Mouse (Mus musculus): ENCODE data around the gene Dab2ip. TPM values are rescaled to one million over a fixed set of nuclear protein-coding genes. Genes with fewer than 3 reads are reported as not detected.

The Dab2ip gene
- total and polyA plus RNA-seq, 3 experiments: 4.0 to 9.9 TPM; not detected in 1

- no peaks in the 10 kb centered on the region for H3K9me3 ChIP-seq (replicated peaks; ENCODE audit: insufficient read depth, low read length)
- peak; percentile 59 for TF ChIP-seq ZC3H11A (IDR thresholded peaks at IDR 0.05; ENCODE audit: low read depth, low read length)
- TF ChIP-seq UBTF (IDR thresholded peaks at IDR 0.05; ENCODE audit: borderline replicate concordance, insufficient read depth, low read depth, low read length): no peak
- TF ChIP-seq SMC3 (IDR thresholded peaks at IDR 0.05; ENCODE audit: low read depth, low read length): peak; percentile 58
- peak in 2 of 3 experiments; percentile 44 to 52 for TF ChIP-seq CTCF (IDR thresholded peaks at IDR 0.05 in 2 of 3, conservative IDR thresholded peaks at IDR 0.05 in 1 of 3; ENCODE audit: control insufficient read depth in 1 of 3, insufficient read depth in 1 of 3, low read depth in 2 of 3, low read length in 3 of 3, poor library complexity in 1 of 3, severe bottlenecking in 1 of 3)
- TF ChIP-seq TBP (IDR thresholded peaks at IDR 0.05; ENCODE audit: low read depth, low read length): no peak
- peak; percentile 56 for TF ChIP-seq RAD21 (IDR thresholded peaks at IDR 0.05; ENCODE audit: low read depth, low read length)
- TF ChIP-seq GABPA (IDR thresholded peaks at IDR 0.05; ENCODE audit: low read depth, low read length): no peak
- H3K9ac ChIP-seq (ENCODE audit: control insufficient read depth, low read depth, low read length, poor library complexity, severe bottlenecking): no peak overlapping the region
Observed at GRCm38 (mm10) chr2:35633392-35633791, 75.3 kb downstream of the Dab2ip start.

GRCm38 (mm10) chr2:35634963-35635362 lies 76.9 kb downstream of the Dab2ip start:
- no peaks in the 10 kb centered on the region for H3K36me3 ChIP-seq (ENCODE audit: control insufficient read depth in 1 of 2, insufficient read depth in 2 of 2, low read length in 2 of 2)
- H3K9me3 ChIP-seq (replicated peaks; ENCODE audit: insufficient read depth, low read length): no peaks in the 10 kb centered on the region
- no peak overlapping the region for H3K4me3 ChIP-seq (ENCODE audit: control insufficient read depth in 1 of 2, insufficient read depth in 1 of 2, low read depth in 2 of 2, low read length in 2 of 2)
- DNase-seq (ENCODE audit: low read depth, low spot score): no peak
- H3K27ac ChIP-seq (ENCODE audit: control insufficient read depth, low read depth, low read length): no peak overlapping the region
- H3K27me3 ChIP-seq (ENCODE audit: control insufficient read depth in 1 of 2, insufficient read depth in 2 of 2, low read length in 2 of 2): no peaks in the 10 kb centered on the region; a peak in 2 of 4 replicates
- H3K4me1 ChIP-seq (ENCODE audit: control insufficient read depth in 1 of 2, insufficient read depth in 2 of 2, low read length in 2 of 2): no peaks in the 10 kb centered on the region
- TF ChIP-seq CHD1 (IDR thresholded peaks at IDR 0.05; ENCODE audit: low read depth, low read length) (no peak), ZMIZ1 (IDR thresholded peaks at IDR 0.05; ENCODE audit: low read depth, low read length) (no peak), NELFE (IDR thresholded peaks at IDR 0.05; ENCODE audit: low read depth, low read length) (no peak), MXI1 (IDR thresholded peaks at IDR 0.05; ENCODE audit: low read depth, low read length) (no peak), SMC3 (IDR thresholded peaks at IDR 0.05; ENCODE audit: low read depth, low read length) (no peak), MYB (IDR thresholded peaks at IDR 0.05; ENCODE audit: low read depth, low read length) (no peak), TCF12 (IDR thresholded peaks at IDR 0.05; ENCODE audit: low read depth, low read length) (no peak), MAZ (IDR thresholded peaks at IDR 0.05; ENCODE audit: low read depth, low read length) (no peak), POLR2AphosphoS2 (IDR thresholded peaks at IDR 0.05; ENCODE audit: low read length) (no peak), JUND (IDR thresholded peaks at IDR 0.05; ENCODE audit: low read depth, low read length) (no peak), E2F4 (IDR thresholded peaks at IDR 0.05; ENCODE audit: borderline replicate concordance, low read depth, low read length) (no peak), SIN3A (IDR thresholded peaks at IDR 0.05; ENCODE audit: low read length) (no peak), ETS1 (IDR thresholded peaks at IDR 0.05; ENCODE audit: low read depth, low read length) (no peak), USF1 (IDR thresholded peaks at IDR 0.05; ENCODE audit: low read depth, low read length) (no peak)
- no peaks in the 10 kb centered on the region; the same call in 1 of the 2 replicates for H3K79me2 ChIP-seq (ENCODE audit: control insufficient read depth, insufficient read depth, low read length, poor library complexity)
- no peak overlapping the region for H3K9ac ChIP-seq (ENCODE audit: control insufficient read depth, low read depth, low read length, poor library complexity, severe bottlenecking)

More at GRCm38 (mm10) chr2:35633392-35633791, 75.3 kb downstream of the Dab2ip start:
- DNase-seq (ENCODE audit: low read depth, low spot score): peak; percentile 29
- Histone ChIP-seq H3K79me2 (ENCODE audit: control insufficient read depth, insufficient read depth, low read length, poor library complexity) (no peaks in the 10 kb centered on the region; the same call in 1 of the 2 replicates), H3K36me3 (ENCODE audit: control insufficient read depth in 1 of 2, insufficient read depth in 2 of 2, low read length in 2 of 2) (no peaks in the 10 kb centered on the region), H3K27ac (ENCODE audit: control insufficient read depth, low read depth, low read length) (no peak overlapping the region), H3K4me3 (ENCODE audit: control insufficient read depth in 1 of 2, insufficient read depth in 1 of 2, low read depth in 2 of 2, low read length in 2 of 2) (no peak overlapping the region), H3K4me1 (ENCODE audit: control insufficient read depth in 1 of 2, insufficient read depth in 2 of 2, low read length in 2 of 2) (no peaks in the 10 kb centered on the region), H3K27me3 (ENCODE audit: control insufficient read depth in 1 of 2, insufficient read depth in 2 of 2, low read length in 2 of 2) (no peaks in the 10 kb centered on the region; a peak in 2 of 4 replicates)
